Mouse (Mus musculus): ENCODE data around the gene Tes3-ps. TPM values are rescaled to one million over a fixed set of nuclear protein-coding genes. Genes with fewer than 3 reads are reported as not detected.

Tes3-ps gene
- polyA plus RNA-seq (2014; fragmentation: Nextera tagmentation; extraction: Ambion mirVana) = 1.1 and 1.6 TPM in 2 replicates

GRCm38 (mm10) chr13:49492376-49493368 is at the start of gene Tes3-ps:
TSS of gene Tes3-ps (plus strand) at chr13:49493318.
- no peaks in the 10 kb centered on the region for H3K27me3 ChIP-seq (ENCODE audit: control insufficient read depth, insufficient read depth, low read length)
- H3K9ac ChIP-seq (ENCODE audit: low read depth, low read length) = no peak within 1 kb of the TSS
- no peak within 1 kb of the TSS for H3K4me2 ChIP-seq (replicated peaks; ENCODE audit: low read depth, low read length)
- no peaks in the 10 kb centered on the region for H3K4me1 ChIP-seq (ENCODE audit: control insufficient read depth, insufficient read depth, low read length)
- no peak within 1 kb of the TSS for H3K27ac ChIP-seq (ENCODE audit: low read depth, low read length)
- WGBS = 65% methylated on average over 6 of the region's 6 CpGs
- ATAC-seq (ENCODE audit: low FRiP score, low TSS enrichment) = no peak
- no peak within 1 kb of the TSS for H3K4me3 ChIP-seq (ENCODE audit: low read length)
- H3K36me3 ChIP-seq (ENCODE audit: control insufficient read depth, insufficient read depth, low read length) = no peaks in the 10 kb centered on the region
- H3K9me3 ChIP-seq (ENCODE audit: control insufficient read depth, low read length) = no peaks in the 10 kb centered on the region

DNA sequence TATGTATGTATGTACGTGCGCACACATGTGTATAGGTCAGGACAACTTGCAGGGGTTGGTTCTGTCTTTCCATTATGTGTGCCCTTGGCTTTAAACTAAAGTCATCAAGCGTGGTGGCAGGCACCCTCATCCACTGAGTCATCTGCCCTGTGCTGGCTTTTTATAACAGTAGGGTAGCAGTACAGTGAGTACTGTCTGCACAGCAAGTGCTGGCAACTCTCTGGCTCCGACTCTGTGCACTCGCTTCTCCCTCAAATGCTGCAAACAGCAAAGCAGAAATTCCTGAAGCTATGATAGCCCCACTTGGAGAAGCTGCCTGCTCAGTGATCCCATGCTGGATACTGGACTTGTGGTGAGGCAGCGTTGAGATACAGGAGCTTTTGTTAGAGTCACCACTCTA is 48.7 kb upstream of the Tes3-ps start:
- H3K9ac ChIP-seq (ENCODE audit: low read depth, low read length) = no peak overlapping the region
- H3K9me3 ChIP-seq (ENCODE audit: control insufficient read depth, low read length) = no peaks in the 10 kb centered on the region
- no peak overlapping the region for H3K4me2 ChIP-seq (replicated peaks; ENCODE audit: low read depth, low read length)
- peaks cover 32% of the 10 kb centered on the region for H3K36me3 ChIP-seq (ENCODE audit: control insufficient read depth, insufficient read depth, low read length)
- WGBS = 94% methylated on average over 6 of the region's 6 CpGs
- ATAC-seq (ENCODE audit: low FRiP score, low TSS enrichment) = no peak
- H3K4me1 ChIP-seq (ENCODE audit: control insufficient read depth, insufficient read depth, low read length) = no peaks in the 10 kb centered on the region
- H3K4me3 ChIP-seq (ENCODE audit: low read length) = no peak overlapping the region
- H3K27me3 ChIP-seq (ENCODE audit: control insufficient read depth, insufficient read depth, low read length) = no peaks in the 10 kb centered on the region
- no peak overlapping the region for H3K27ac ChIP-seq (ENCODE audit: low read depth, low read length)

DNA sequence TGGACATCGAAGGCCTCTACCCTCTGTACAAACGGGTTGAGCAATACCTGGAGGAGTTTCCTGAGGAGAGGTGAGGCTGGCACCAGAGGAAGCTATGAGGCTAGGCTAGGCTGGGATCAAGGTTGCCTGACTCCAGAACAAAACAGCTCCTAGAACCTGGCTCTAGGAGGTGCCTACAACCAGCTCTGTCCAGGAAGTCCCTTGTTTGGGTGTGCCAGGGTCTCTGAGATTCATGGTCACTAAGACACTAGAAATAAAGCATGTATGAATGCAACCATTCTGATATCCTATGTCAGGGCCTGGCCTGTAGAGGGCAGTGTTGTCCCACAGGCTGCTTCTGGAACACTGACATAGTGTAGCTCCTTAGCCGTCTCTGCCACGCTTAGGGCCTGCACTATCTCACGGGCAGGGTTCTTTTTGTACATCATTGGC is 43.8 kb upstream of the Tes3-ps start:
- H3K27me3 ChIP-seq (ENCODE audit: control insufficient read depth, insufficient read depth, low read length) = no peaks in the 10 kb centered on the region
- peak; percentile 72 for ATAC-seq (ENCODE audit: low FRiP score, low TSS enrichment)
- H3K36me3 ChIP-seq (ENCODE audit: control insufficient read depth, insufficient read depth, low read length) = peaks cover 42% of the 10 kb centered on the region; the same call in 1 of the 2 replicates
- no peak overlapping the region for H3K4me2 ChIP-seq (replicated peaks; ENCODE audit: low read depth, low read length)
- H3K4me3 ChIP-seq (ENCODE audit: low read length) = no peak overlapping the region
- WGBS = 49% methylated on average over 5 of the region's 5 CpGs
- no peaks in the 10 kb centered on the region for H3K4me1 ChIP-seq (ENCODE audit: control insufficient read depth, insufficient read depth, low read length)
- H3K9me3 ChIP-seq (ENCODE audit: control insufficient read depth, low read length) = no peaks in the 10 kb centered on the region
- H3K27ac ChIP-seq (ENCODE audit: low read depth, low read length) = no peak overlapping the region
- no peak overlapping the region for H3K9ac ChIP-seq (ENCODE audit: low read depth, low read length)

DNA sequence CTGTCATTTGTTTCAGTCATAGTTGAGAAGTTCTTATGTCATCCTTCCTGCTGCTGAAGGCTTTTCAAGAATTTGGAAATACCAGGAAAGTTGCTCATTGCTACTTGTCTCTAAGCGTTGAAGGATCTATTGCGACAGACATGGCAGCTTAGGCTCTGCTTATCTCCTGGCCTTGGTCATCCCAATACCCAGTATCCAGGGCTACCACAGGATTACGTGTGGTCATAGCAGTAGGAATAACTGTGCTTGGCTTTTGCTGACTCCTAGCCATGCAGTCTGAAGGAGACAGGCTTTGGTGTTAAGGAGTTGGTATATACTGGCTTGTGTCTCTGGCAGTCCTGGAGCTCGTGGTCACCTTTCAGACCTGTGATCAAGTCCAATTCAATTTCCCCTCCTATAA is 32.8 kb upstream of the Tes3-ps start:
- Histone ChIP-seq H3K36me3 (ENCODE audit: control insufficient read depth, insufficient read depth, low read length) (peaks cover 58% of the 10 kb centered on the region), H3K27me3 (ENCODE audit: control insufficient read depth, insufficient read depth, low read length) (no peaks in the 10 kb centered on the region)

DNA sequence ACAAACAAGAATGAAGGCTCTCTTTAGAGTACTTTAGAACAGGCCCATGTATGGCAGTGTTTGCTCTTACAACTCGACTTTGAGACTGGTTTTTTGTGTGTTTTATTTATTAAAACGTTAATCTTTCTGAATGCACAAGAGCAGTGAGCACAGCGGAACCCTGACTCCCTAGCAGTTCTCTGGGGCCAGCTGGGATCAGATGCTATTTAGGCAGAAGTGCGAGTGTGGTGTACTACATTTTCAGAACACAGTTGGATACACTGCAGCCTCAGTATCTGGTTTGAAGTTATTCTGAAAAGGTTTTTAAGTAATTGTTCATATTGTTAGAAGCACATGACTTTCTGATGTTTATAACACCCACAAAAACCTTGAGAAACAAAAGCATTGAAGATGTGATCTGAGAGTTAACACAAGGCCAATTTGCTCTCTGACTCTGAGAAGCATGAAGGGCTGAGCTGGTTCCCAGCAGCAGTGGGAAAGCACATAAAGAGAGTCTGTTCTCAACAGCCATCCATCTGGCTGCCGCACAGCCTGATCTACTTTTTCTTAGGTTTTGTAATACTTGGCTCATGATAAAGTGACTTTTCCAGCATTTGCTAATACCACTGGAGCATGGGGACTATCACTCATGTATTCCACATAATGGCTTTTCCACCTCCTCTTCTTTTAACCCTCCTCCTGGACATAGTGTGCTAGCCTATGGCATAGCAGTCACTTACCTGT is 32.3 kb upstream of the Tes3-ps start:
- Histone ChIP-seq H3K27me3 (ENCODE audit: control insufficient read depth, insufficient read depth, low read length) (no peaks in the 10 kb centered on the region), H3K4me3 (ENCODE audit: low read length) (no peak overlapping the region), H3K4me2 (replicated peaks; ENCODE audit: low read depth, low read length) (no peak overlapping the region), H3K4me1 (ENCODE audit: control insufficient read depth, insufficient read depth, low read length) (no peaks in the 10 kb centered on the region), H3K9ac (ENCODE audit: low read depth, low read length) (no peak overlapping the region), H3K9me3 (ENCODE audit: control insufficient read depth, low read length) (no peaks in the 10 kb centered on the region), H3K36me3 (ENCODE audit: control insufficient read depth, insufficient read depth, low read length) (peaks cover 63% of the 10 kb centered on the region), H3K27ac (ENCODE audit: low read depth, low read length) (no peak overlapping the region)
- no peak for ATAC-seq (ENCODE audit: low FRiP score, low TSS enrichment)
- WGBS = 73% methylated on average over 5 of the region's 5 CpGs

More for the DNA sequence above, 32.8 kb upstream of the Tes3-ps start:
- ATAC-seq (ENCODE audit: low FRiP score, low TSS enrichment) = no peak
- H3K4me1 ChIP-seq (ENCODE audit: control insufficient read depth, insufficient read depth, low read length) = no peaks in the 10 kb centered on the region
- no peak overlapping the region for H3K4me2 ChIP-seq (replicated peaks; ENCODE audit: low read depth, low read length)
- H3K9ac ChIP-seq (ENCODE audit: low read depth, low read length) = no peak overlapping the region
- H3K4me3 ChIP-seq (ENCODE audit: low read length) = no peak overlapping the region
- 91% methylated on average over 4 of the region's 4 CpGs for WGBS
- H3K9me3 ChIP-seq (ENCODE audit: control insufficient read depth, low read length) = no peaks in the 10 kb centered on the region
- H3K27ac ChIP-seq (ENCODE audit: low read depth, low read length) = no peak overlapping the region

GRCm38 (mm10) chr13:49461458-49462132 is 31.5 kb upstream of the Tes3-ps start:
- no peak for ATAC-seq (ENCODE audit: low FRiP score, low TSS enrichment)
- Histone ChIP-seq H3K27me3 (ENCODE audit: control insufficient read depth, insufficient read depth, low read length) (no peaks in the 10 kb centered on the region), H3K9ac (ENCODE audit: low read depth, low read length) (no peak overlapping the region), H3K27ac (ENCODE audit: low read depth, low read length) (no peak overlapping the region), H3K9me3 (ENCODE audit: control insufficient read depth, low read length) (no peaks in the 10 kb centered on the region), H3K4me2 (replicated peaks; ENCODE audit: low read depth, low read length) (no peak overlapping the region), H3K36me3 (ENCODE audit: control insufficient read depth, insufficient read depth, low read length) (peaks cover 64% of the 10 kb centered on the region), H3K4me1 (ENCODE audit: control insufficient read depth, insufficient read depth, low read length) (no peaks in the 10 kb centered on the region), H3K4me3 (ENCODE audit: low read length) (no peak overlapping the region)
- WGBS = 88% methylated on average over 15 of the region's 15 CpGs

GRCm38 (mm10) chr13:49462921-49463320 is 30.2 kb upstream of the Tes3-ps start:
- no peak overlapping the region for H3K27ac ChIP-seq (ENCODE audit: low read depth, low read length)
- no peaks in the 10 kb centered on the region for H3K27me3 ChIP-seq (ENCODE audit: control insufficient read depth, insufficient read depth, low read length)
- no peak for ATAC-seq (ENCODE audit: low FRiP score, low TSS enrichment)
- no peak overlapping the region for H3K4me2 ChIP-seq (replicated peaks; ENCODE audit: low read depth, low read length)
- H3K9ac ChIP-seq (ENCODE audit: low read depth, low read length) = no peak overlapping the region
- H3K36me3 ChIP-seq (ENCODE audit: control insufficient read depth, insufficient read depth, low read length) = peaks cover 55% of the 10 kb centered on the region
- no peak overlapping the region for H3K4me3 ChIP-seq (ENCODE audit: low read length)
- H3K9me3 ChIP-seq (ENCODE audit: control insufficient read depth, low read length) = no peaks in the 10 kb centered on the region
- H3K4me1 ChIP-seq (ENCODE audit: control insufficient read depth, insufficient read depth, low read length) = no peaks in the 10 kb centered on the region
- WGBS = 98% methylated on average over 2 of the region's 2 CpGs

DNA sequence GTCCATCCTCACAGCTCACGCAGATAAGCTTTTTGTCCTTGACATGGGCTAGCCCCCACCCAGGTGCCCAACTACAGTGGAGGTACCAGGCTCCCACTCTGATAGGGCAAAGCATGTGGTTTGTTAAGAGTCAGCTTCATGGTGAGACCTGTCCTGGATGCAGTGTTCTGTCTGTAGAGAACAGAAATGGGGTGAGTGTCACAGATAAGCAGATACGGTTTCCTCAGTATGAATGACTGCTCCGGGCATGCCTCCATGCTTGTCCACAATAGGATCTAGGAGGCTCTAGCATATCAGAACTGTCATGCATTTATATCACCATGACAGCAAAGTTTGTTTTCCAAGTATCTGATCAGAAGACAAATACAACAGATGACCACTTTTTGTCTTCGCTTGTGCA is 27.2 kb upstream of the Tes3-ps start:
- Histone ChIP-seq H3K9me3 (ENCODE audit: control insufficient read depth, low read length) (no peaks in the 10 kb centered on the region), H3K4me1 (ENCODE audit: control insufficient read depth, insufficient read depth, low read length) (no peaks in the 10 kb centered on the region), H3K4me3 (ENCODE audit: low read length) (no peak overlapping the region), H3K27ac (ENCODE audit: low read depth, low read length) (no peak overlapping the region), H3K27me3 (ENCODE audit: control insufficient read depth, insufficient read depth, low read length) (no peaks in the 10 kb centered on the region), H3K36me3 (ENCODE audit: control insufficient read depth, insufficient read depth, low read length) (peaks cover 42% of the 10 kb centered on the region), H3K4me2 (replicated peaks; ENCODE audit: low read depth, low read length) (no peak overlapping the region), H3K9ac (ENCODE audit: low read depth, low read length) (no peak overlapping the region)
- ATAC-seq (ENCODE audit: low FRiP score, low TSS enrichment) = no peak
- WGBS = 95% methylated on average over 4 of the region's 4 CpGs

Data from kidney, embryonic 14.5 days (tissue).